Mouse (Mus musculus) stomach, embryonic 14.5 days (tissue): ENCODE measurements at regions not wholly inside any gene's neighbourhood (a gene's known extent, or its start where the extent isn't known, plus 50 kb on each side); places are given as distances from the start of the nearest gene placed in this dataset.

Experiments
- ATAC-seq: fragments of 200-750 bp; cut with Nextera tagmentation; 2 replicates; pipeline ENCODE4 v1.8.0; 2017; ENCODE audit warnings: low read depth, moderate TSS enrichment; ENCODE audit not compliant: insufficient number of reproducible peaks, insufficient read depth, low FRiP score
- H3K27ac ChIP-seq: fragments of 300-500 bp; sonication (generic); 2 replicates; pipeline ENCODE4 v1.5.1; 2014; ENCODE audit warnings: mild to moderate bottlenecking, low read length, moderate library complexity, mixed read lengths
- H3K27me3 ChIP-seq: fragments of 300-500 bp; sonication (generic); 2 replicates; pipeline ENCODE4 v1.6.1; 2014; ENCODE audit warnings: low read length, control low read depth, mixed read lengths; ENCODE audit not compliant: control insufficient read depth, insufficient read depth
- H3K36me3 ChIP-seq: fragments of 300-500 bp; sonication (generic); 2 replicates; pipeline ENCODE4 v1.6.1; 2014; ENCODE audit warnings: mild to moderate bottlenecking, control low read depth, low read length, moderate library complexity, mixed read lengths; ENCODE audit not compliant: control insufficient read depth, insufficient read depth
- H3K4me1 ChIP-seq: fragments of 300-500 bp; sonication (generic); 2 replicates; pipeline ENCODE4 v1.6.1; 2014; ENCODE audit warnings: low read length, control low read depth, mixed read lengths; ENCODE audit not compliant: control insufficient read depth, insufficient read depth
- H3K4me2 ChIP-seq: fragments of 300-500 bp; sonication (generic); replicated peaks from 2 replicates; pipeline ENCODE4 v1.6.1; 2014; ENCODE audit warnings: low read depth, low read length, control low read depth
- H3K4me3 ChIP-seq: fragments of 300-500 bp; sonication (generic); 2 replicates; pipeline ENCODE4 v1.5.1; 2014; ENCODE audit warnings: low read depth, low read length, control low read depth
- H3K9ac ChIP-seq: fragments of 300-500 bp; sonication (generic); replicated peaks from 2 replicates; pipeline ENCODE4 v1.6.1; 2014; ENCODE audit warnings: low read depth, mild to moderate bottlenecking, control low read depth, low read length, moderate library complexity, mixed read lengths
- H3K9me3 ChIP-seq: fragments of 300-500 bp; sonication (generic); 2 replicates; pipeline ENCODE4 v1.6.1; 2016; ENCODE audit warnings: low read depth, low read length, control low read depth; ENCODE audit not compliant: control insufficient read depth
- WGBS: fragments of 180-500 bp; shearing (Covaris S2); extraction: QIAGEN DNeasy Blood & Tissue Kit; methylation state at CpG from one replicate; pipeline ENCODE4 v1.1.7; 2014; 5-methylcytosine and 5-hydroxymethylcytosine counted together

GRCm38 (mm10) chr10:68872102-68872501 is 148.7 kb downstream of the Tmem26 start:
- H3K36me3 ChIP-seq = no peaks in the 10 kb centered on the region
- no peak overlapping the region for H3K4me3 ChIP-seq
- no peak overlapping the region for H3K27ac ChIP-seq
- H3K27me3 ChIP-seq = no peaks in the 10 kb centered on the region
- H3K4me1 ChIP-seq = no peaks in the 10 kb centered on the region
- no peaks in the 10 kb centered on the region for H3K9me3 ChIP-seq
- no peak for ATAC-seq
- WGBS = 75% methylated on average over 4 of the region's 4 CpGs
- no peak overlapping the region for H3K9ac ChIP-seq
- no peak overlapping the region for H3K4me2 ChIP-seq

GRCm38 (mm10) chr10:68875641-68876040 is 152.2 kb downstream of the Tmem26 start:
- Histone ChIP-seq H3K9me3 (no peaks in the 10 kb centered on the region), H3K9ac (no peak overlapping the region), H3K4me1 (no peaks in the 10 kb centered on the region), H3K27me3 (no peaks in the 10 kb centered on the region), H3K4me3 (no peak overlapping the region), H3K27ac (no peak overlapping the region), H3K36me3 (no peaks in the 10 kb centered on the region), H3K4me2 (no peak overlapping the region)
- no peak for ATAC-seq
- 82% methylated on average over 5 of the region's 5 CpGs for WGBS

DNA sequence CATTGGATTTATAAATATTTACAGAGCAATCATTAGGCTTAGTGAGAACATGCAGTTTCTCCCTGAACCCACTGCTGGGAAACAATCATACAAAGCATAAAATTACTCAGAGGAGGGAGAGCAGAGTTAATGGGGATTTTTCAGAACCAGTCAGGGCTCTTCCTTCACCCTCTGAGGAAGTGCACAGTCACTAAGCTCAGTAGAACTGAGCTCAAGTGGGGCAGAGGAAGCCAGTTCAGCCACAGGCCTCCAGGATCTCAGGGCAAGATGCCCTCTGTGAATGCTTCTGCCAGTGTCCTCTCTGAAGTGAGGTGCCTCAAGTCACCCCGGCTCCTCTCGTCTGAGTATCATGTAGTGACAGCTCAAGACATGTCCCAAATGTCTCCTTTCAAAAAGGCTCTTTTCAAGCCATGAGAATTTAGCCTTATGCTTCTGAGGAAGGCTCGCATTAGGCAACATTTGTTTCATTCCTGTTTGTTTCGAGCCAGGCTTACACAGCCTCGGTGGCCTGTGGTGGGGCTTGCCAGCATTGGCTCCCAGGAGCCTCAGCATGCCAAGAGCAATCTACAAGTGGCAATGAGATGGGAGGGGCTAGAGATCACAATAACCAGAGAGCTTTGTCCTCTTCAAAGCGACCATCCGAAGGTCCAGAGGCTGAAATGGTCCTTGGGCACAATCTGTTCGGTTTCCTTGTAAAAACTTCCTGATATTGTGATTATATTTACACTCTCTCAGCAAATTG is 169.8 kb downstream of the Tmem26 start:
- ATAC-seq = no peak
- Histone ChIP-seq H3K27ac (peak overlapping the region; percentile 71; the same call in 1 of the 2 replicates), H3K4me2 (no peak overlapping the region), H3K4me1 (peaks cover 6% of the 10 kb centered on the region; the same call in 1 of the 2 replicates), H3K27me3 (no peaks in the 10 kb centered on the region), H3K4me3 (no peak overlapping the region), H3K36me3 (no peaks in the 10 kb centered on the region), H3K9me3 (no peaks in the 10 kb centered on the region), H3K9ac (no peak overlapping the region)
- 46% methylated on average over 8 of the region's 8 CpGs for WGBS

DNA sequence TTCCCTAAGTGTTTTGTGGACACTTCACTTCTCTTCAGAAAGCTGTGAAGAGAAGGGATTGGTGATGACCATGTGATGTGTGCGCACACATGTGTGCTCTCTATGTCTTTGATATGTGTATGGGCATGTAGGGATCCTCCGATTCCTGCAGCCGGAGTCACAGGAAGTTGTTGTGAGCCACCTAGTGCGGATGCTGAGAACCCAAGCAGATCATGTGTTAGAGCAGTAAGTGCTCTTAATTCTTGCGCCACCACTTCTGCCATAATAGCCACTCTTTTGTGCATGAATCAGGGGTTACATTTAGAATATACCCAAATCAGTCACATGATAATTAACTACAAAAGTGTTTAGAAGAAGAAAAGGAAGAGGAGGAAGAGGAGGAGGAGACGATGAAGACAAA is 170.7 kb downstream of the Tmem26 start:
- Histone ChIP-seq H3K9me3 (no peaks in the 10 kb centered on the region), H3K27ac (no peak overlapping the region), H3K36me3 (no peaks in the 10 kb centered on the region), H3K9ac (no peak overlapping the region), H3K4me1 (peaks cover 6% of the 10 kb centered on the region; the same call in 1 of the 2 replicates), H3K4me2 (no peak overlapping the region), H3K27me3 (no peaks in the 10 kb centered on the region), H3K4me3 (no peak overlapping the region)
- no peak for ATAC-seq
- 90% methylated on average over 6 of the region's 6 CpGs for WGBS

DNA sequence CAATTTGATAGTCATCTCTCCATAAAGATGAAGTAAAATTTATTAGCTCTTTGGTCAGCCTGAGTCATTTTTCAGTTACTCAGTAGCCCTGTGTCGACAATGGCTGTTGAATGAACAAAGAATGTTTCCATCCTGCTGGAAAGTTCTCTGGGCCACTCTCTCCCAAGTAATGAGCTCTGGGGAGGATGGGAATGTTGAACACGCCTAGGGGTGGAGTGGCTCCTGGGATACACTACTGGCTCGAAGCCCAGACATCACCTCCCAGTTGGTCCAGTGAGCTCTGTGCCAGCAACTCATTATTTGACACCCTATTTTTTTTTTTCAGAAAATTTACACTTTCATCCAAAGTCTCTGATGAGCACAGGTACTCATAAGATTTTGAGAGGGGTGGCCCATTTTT is 174.1 kb downstream of the Tmem26 start:
- ATAC-seq = no peak
- Histone ChIP-seq H3K4me2 (no peak overlapping the region), H3K4me3 (no peak overlapping the region), H3K9me3 (no peaks in the 10 kb centered on the region), H3K27me3 (no peaks in the 10 kb centered on the region), H3K9ac (no peak overlapping the region), H3K36me3 (no peaks in the 10 kb centered on the region), H3K27ac (no peak overlapping the region), H3K4me1 (peaks cover 6% of the 10 kb centered on the region; the same call in 1 of the 2 replicates)
- 74% methylated on average over 3 of the region's 3 CpGs for WGBS

GRCm38 (mm10) chr10:68901168-68901567 is 177.7 kb downstream of the Tmem26 start:
- H3K9me3 ChIP-seq = no peaks in the 10 kb centered on the region
- no peaks in the 10 kb centered on the region for H3K36me3 ChIP-seq
- no peak overlapping the region for H3K4me3 ChIP-seq
- no peak for ATAC-seq
- H3K4me1 ChIP-seq = no peaks in the 10 kb centered on the region
- no peaks in the 10 kb centered on the region for H3K27me3 ChIP-seq
- 75% methylated on average over 4 of the region's 4 CpGs for WGBS
- no peak overlapping the region for H3K4me2 ChIP-seq
- no peak overlapping the region for H3K9ac ChIP-seq
- no peak overlapping the region for H3K27ac ChIP-seq

DNA sequence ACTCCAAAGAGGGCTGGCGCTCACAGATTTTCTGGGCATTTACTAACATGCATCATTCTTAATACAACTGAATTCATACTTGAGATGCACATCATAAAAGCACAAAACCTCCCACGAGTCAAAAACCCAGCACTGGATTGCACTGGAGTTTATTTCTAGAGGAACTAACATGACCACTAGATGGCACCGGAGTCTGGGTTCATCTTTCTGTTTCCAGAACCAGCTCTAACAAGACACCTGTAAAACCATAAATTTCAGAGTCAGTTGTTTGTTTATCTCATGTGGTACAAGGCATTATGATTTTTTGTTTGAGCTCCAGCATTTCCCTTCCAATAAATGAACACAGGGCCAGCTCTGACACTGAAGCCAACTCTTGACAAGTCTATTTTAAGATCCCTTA is 179.2 kb downstream of the Tmem26 start:
- Histone ChIP-seq H3K27ac (no peak overlapping the region), H3K36me3 (no peaks in the 10 kb centered on the region), H3K27me3 (no peaks in the 10 kb centered on the region), H3K9ac (no peak overlapping the region), H3K4me2 (no peak overlapping the region), H3K4me1 (no peaks in the 10 kb centered on the region), H3K9me3 (no peaks in the 10 kb centered on the region), H3K4me3 (no peak overlapping the region)
- ATAC-seq = no peak; the same call in 1 of the 2 replicates
- WGBS = 20% methylated on average over 3 of the region's 3 CpGs

- WGBS = 92% methylated on average over 10 of the region's 10 CpGs
- no peaks in the 10 kb centered on the region for H3K4me1 ChIP-seq
- ATAC-seq = no peak
- H3K4me2 ChIP-seq = no peak overlapping the region
- H3K36me3 ChIP-seq = no peaks in the 10 kb centered on the region
- no peaks in the 10 kb centered on the region for H3K27me3 ChIP-seq
- no peak overlapping the region for H3K9ac ChIP-seq
- no peak overlapping the region for H3K4me3 ChIP-seq
- no peak overlapping the region for H3K27ac ChIP-seq
- no peaks in the 10 kb centered on the region for H3K9me3 ChIP-seq
Observed at GRCm38 (mm10) chr10:68904337-68904736, 180.9 kb downstream of the Tmem26 start.

- H3K27ac ChIP-seq = no peak overlapping the region
- H3K9ac ChIP-seq = no peak overlapping the region
- H3K27me3 ChIP-seq = no peaks in the 10 kb centered on the region
- H3K4me2 ChIP-seq = no peak overlapping the region
- no peaks in the 10 kb centered on the region for H3K4me1 ChIP-seq
- 14% methylated on average over 5 of the region's 5 CpGs for WGBS
- no peaks in the 10 kb centered on the region for H3K36me3 ChIP-seq
- ATAC-seq = no peak
- H3K4me3 ChIP-seq = no peak overlapping the region
- no peaks in the 10 kb centered on the region for H3K9me3 ChIP-seq
Observed at GRCm38 (mm10) chr10:68908236-68908635, 184.8 kb downstream of the Tmem26 start.
